Mouse (Mus musculus): Measurements from ENCODE around the gene Asic1. TPM values are rescaled to one million over a fixed set of nuclear protein-coding genes. Genes with fewer than 3 reads are reported as not detected.

The Asic1 gene
- polyA plus RNA-seq, 1 experiment from 2014 or later = 2.3 TPM

GRCm38 (mm10) chr15:99669392-99669791 is 776 bp upstream of the Asic1 start:
- no peaks in the 10 kb centered on the region for H3K9me3 ChIP-seq (ENCODE audit: control insufficient read depth, low read length)
- H3K9ac ChIP-seq (ENCODE audit: low read depth, low read length) = no peak overlapping the region
- DNase-seq (ENCODE audit: low spot score) (no peak), ATAC-seq (replicated peaks; ENCODE audit: low FRiP score) (no peak)
- H3K4me1 ChIP-seq (replicated peaks; ENCODE audit: control insufficient read depth, insufficient read depth, low read length) = peaks cover 17% of the 10 kb centered on the region
- H3K36me3 ChIP-seq (ENCODE audit: control insufficient read depth, insufficient read depth, low read length) = no peaks in the 10 kb centered on the region
- peaks cover 88% of the 10 kb centered on the region for H3K27me3 ChIP-seq (replicated peaks; ENCODE audit: control insufficient read depth, insufficient read depth, low read length)
- H3K4me2 ChIP-seq = no peak overlapping the region
- 0% methylated on average over 1 of the region's 1 CpGs for WGBS
- H3K27ac ChIP-seq (ENCODE audit: low read depth, low read length) = no peak overlapping the region
- no peak overlapping the region for H3K4me3 ChIP-seq (ENCODE audit: low read depth, low read length)

DNA sequence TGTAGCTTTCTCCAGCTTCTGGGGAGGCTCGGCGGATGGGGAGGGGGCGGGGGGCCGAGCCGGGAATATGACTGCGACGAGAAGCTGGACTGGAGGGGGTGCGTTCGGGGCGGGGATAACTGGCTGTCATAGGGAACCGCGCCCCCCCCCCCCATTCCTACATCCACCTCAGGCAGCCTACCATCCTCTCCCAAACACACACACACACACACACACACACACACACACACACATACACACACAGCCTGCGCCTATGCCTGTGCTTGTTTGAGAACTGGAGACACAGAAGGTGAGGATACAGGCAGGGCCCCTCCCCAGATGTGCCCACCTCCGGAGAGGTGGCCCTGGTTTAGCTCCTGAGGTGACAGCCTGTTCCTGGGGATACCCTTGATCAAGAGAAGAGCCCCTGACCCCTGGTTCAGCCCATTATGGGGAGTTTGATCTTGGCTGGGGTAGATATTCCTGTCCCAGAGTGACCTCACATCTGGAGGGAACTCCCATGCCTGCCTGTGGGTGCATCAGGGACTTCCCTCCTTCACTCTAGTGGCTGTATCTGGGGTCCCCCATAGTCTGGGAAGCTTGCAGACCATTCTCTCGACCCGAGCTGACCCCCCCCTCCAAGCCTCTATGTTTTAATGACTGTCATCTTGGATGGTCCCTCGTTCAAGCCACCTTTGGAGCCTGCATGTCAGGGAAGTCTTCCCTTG is 949 bp downstream of the Asic1 start:
- Histone ChIP-seq H3K27me3 (replicated peaks; ENCODE audit: control insufficient read depth, insufficient read depth, low read length) (peaks cover 90% of the 10 kb centered on the region), H3K4me1 (replicated peaks; ENCODE audit: control insufficient read depth, insufficient read depth, low read length) (peaks cover 6% of the 10 kb centered on the region; the same call in 1 of the 2 replicates), H3K4me2 (peak overlapping the region; percentile 76), H3K36me3 (ENCODE audit: control insufficient read depth, insufficient read depth, low read length) (no peaks in the 10 kb centered on the region), H3K4me3 (ENCODE audit: low read depth, low read length) (peak overlapping the region; percentile 48), H3K27ac (ENCODE audit: low read depth, low read length) (no peak overlapping the region), H3K9me3 (ENCODE audit: control insufficient read depth, low read length) (no peaks in the 10 kb centered on the region), H3K9ac (ENCODE audit: low read depth, low read length) (peak overlapping the region; percentile 3; the same call in 1 of the 2 replicates)
- 8% methylated on average over 15 of the region's 17 CpGs for WGBS
- ATAC-seq (replicated peaks; ENCODE audit: low FRiP score) (no peak), DNase-seq (ENCODE audit: low spot score) (no peak)

- no peaks in the 10 kb centered on the region for H3K9me3 ChIP-seq (ENCODE audit: control insufficient read depth, low read length)
- WGBS = 59% methylated on average over 14 of the region's 14 CpGs
- DNase-seq (ENCODE audit: low spot score) = no peak
Observed at GRCm38 (mm10) chr15:99671783-99672182, 1.6 kb downstream of the Asic1 start.

GRCm38 (mm10) chr15:99674866-99675265 is 4.7 kb downstream of the Asic1 start:
- peaks cover 71% of the 10 kb centered on the region for H3K27me3 ChIP-seq (replicated peaks; ENCODE audit: control insufficient read depth, insufficient read depth, low read length)
- DNase-seq (ENCODE audit: low spot score) = no peak
- H3K9ac ChIP-seq (ENCODE audit: low read depth, low read length) = no peak overlapping the region
- ATAC-seq (replicated peaks; ENCODE audit: low FRiP score) = no peak
- peaks cover 3% of the 10 kb centered on the region; the same call in 1 of the 2 replicates for H3K4me1 ChIP-seq (replicated peaks; ENCODE audit: control insufficient read depth, insufficient read depth, low read length)
- H3K27ac ChIP-seq (ENCODE audit: low read depth, low read length) = no peak overlapping the region
- H3K9me3 ChIP-seq (ENCODE audit: control insufficient read depth, low read length) = no peaks in the 10 kb centered on the region
- no peak overlapping the region for H3K4me3 ChIP-seq (ENCODE audit: low read depth, low read length)
- H3K4me2 ChIP-seq = no peak overlapping the region
- 72% methylated on average over 3 of the region's 3 CpGs for WGBS
- no peaks in the 10 kb centered on the region for H3K36me3 ChIP-seq (ENCODE audit: control insufficient read depth, insufficient read depth, low read length)

More at GRCm38 (mm10) chr15:99671783-99672182, 1.6 kb downstream of the Asic1 start:
- no peak overlapping the region for H3K27ac ChIP-seq (ENCODE audit: low read depth, low read length)
- peaks cover 84% of the 10 kb centered on the region for H3K27me3 ChIP-seq (replicated peaks; ENCODE audit: control insufficient read depth, insufficient read depth, low read length)
- no peaks in the 10 kb centered on the region for H3K36me3 ChIP-seq (ENCODE audit: control insufficient read depth, insufficient read depth, low read length)
- peaks cover 3% of the 10 kb centered on the region; the same call in 1 of the 2 replicates for H3K4me1 ChIP-seq (replicated peaks; ENCODE audit: control insufficient read depth, insufficient read depth, low read length)
- H3K4me3 ChIP-seq (ENCODE audit: low read depth, low read length) = no peak overlapping the region
- no peak overlapping the region for H3K9ac ChIP-seq (ENCODE audit: low read depth, low read length)
- ATAC-seq (replicated peaks; ENCODE audit: low FRiP score) = no peak
- H3K4me2 ChIP-seq = no peak overlapping the region

DNA sequence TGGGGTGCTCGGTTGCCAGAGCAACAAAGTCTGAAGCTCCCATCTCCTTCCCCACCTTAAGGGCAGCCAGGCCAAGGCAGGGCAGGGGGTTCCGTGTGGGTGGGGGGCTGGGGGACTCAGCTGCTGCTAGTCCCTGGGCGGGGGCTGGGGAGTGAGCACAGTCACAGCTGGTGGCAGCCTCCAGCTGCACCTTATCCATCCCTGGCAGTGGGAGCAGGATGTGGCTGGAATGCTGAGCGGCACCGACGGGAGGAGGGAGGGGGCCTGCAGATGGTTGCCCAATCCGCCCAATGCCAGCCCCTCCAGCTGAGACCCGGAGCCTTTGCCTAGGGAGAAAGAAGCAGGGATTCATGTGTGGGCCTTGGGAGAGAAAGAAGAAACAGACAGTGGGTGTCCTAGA is 6.9 kb downstream of the Asic1 start:
- no peaks in the 10 kb centered on the region for H3K4me1 ChIP-seq (replicated peaks; ENCODE audit: control insufficient read depth, insufficient read depth, low read length)
- no peaks in the 10 kb centered on the region for H3K36me3 ChIP-seq (ENCODE audit: control insufficient read depth, insufficient read depth, low read length)
- H3K4me3 ChIP-seq (ENCODE audit: low read depth, low read length) = no peak overlapping the region
- H3K9ac ChIP-seq (ENCODE audit: low read depth, low read length) = no peak overlapping the region
- no peak for ATAC-seq (replicated peaks; ENCODE audit: low FRiP score)
- no peaks in the 10 kb centered on the region for H3K9me3 ChIP-seq (ENCODE audit: control insufficient read depth, low read length)
- DNase-seq (ENCODE audit: low spot score) = no peak
- peaks cover 51% of the 10 kb centered on the region for H3K27me3 ChIP-seq (replicated peaks; ENCODE audit: control insufficient read depth, insufficient read depth, low read length)
- WGBS = 44% methylated on average over 8 of the region's 8 CpGs
- H3K27ac ChIP-seq (ENCODE audit: low read depth, low read length) = no peak overlapping the region
- no peak overlapping the region for H3K4me2 ChIP-seq

DNA sequence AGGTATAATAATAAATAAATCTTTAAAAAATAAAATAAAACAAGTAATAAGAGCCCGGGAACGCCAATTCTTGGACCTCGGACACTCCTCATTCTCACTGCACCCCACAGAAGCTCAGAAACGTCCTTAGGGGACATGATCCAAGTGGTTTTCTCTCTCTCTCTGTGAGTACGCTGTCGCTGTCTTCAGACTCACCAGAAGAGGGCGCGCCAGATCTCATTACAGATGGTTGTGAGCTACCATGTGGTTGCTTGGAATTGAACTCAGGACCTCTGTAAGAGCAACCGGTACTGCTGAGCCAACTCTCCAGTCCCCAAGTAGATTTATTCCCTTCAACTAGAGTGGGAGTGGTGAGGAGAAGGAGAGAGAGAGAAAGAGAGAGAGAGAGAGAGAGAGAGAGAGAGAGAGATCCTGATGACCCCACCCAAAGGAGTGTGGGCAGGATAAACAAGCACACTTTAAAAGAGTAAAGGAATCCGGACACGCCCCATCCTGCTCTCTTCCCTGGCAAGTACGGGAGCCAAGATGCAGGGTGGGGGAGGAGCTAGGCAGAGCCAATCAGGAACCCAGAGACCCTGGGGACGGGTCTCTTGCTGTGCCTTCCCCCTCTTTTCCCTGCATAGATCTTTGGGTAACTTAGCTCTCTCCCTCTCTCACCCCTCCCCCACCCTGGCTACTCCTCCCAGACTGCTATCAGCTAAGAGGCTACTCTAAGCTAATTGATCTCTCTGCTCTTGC is 8.1 kb downstream of the Asic1 start:
- ATAC-seq (replicated peaks; ENCODE audit: low FRiP score) = no peak
- H3K9me3 ChIP-seq (ENCODE audit: control insufficient read depth, low read length) = no peaks in the 10 kb centered on the region
- H3K4me2 ChIP-seq = no peak overlapping the region
- H3K4me1 ChIP-seq (replicated peaks; ENCODE audit: control insufficient read depth, insufficient read depth, low read length) = no peaks in the 10 kb centered on the region
- peaks cover 40% of the 10 kb centered on the region for H3K27me3 ChIP-seq (replicated peaks; ENCODE audit: control insufficient read depth, insufficient read depth, low read length)
- 12% methylated on average over 13 of the region's 13 CpGs for WGBS
- H3K4me3 ChIP-seq (ENCODE audit: low read depth, low read length) = no peak overlapping the region
- H3K36me3 ChIP-seq (ENCODE audit: control insufficient read depth, insufficient read depth, low read length) = no peaks in the 10 kb centered on the region
- no peak overlapping the region for H3K27ac ChIP-seq (ENCODE audit: low read depth, low read length)
- DNase-seq (ENCODE audit: low spot score) = peak; percentile 37
- H3K9ac ChIP-seq (ENCODE audit: low read depth, low read length) = no peak overlapping the region

- Histone ChIP-seq H3K9me3 (ENCODE audit: control insufficient read depth, low read length) (no peaks in the 10 kb centered on the region), H3K27ac (ENCODE audit: low read depth, low read length) (no peak overlapping the region), H3K27me3 (replicated peaks; ENCODE audit: control insufficient read depth, insufficient read depth, low read length) (peaks cover 32% of the 10 kb centered on the region), H3K4me2 (no peak overlapping the region), H3K4me3 (ENCODE audit: low read depth, low read length) (no peak overlapping the region), H3K4me1 (replicated peaks; ENCODE audit: control insufficient read depth, insufficient read depth, low read length) (no peaks in the 10 kb centered on the region), H3K36me3 (ENCODE audit: control insufficient read depth, insufficient read depth, low read length) (no peaks in the 10 kb centered on the region), H3K9ac (ENCODE audit: low read depth, low read length) (no peak overlapping the region)
- ATAC-seq (replicated peaks; ENCODE audit: low FRiP score) (no peak), DNase-seq (ENCODE audit: low spot score) (no peak)
- 59% methylated on average over 7 of the region's 7 CpGs for WGBS
Observed at GRCm38 (mm10) chr15:99679008-99679407, 8.8 kb downstream of the Asic1 start.

DNA sequence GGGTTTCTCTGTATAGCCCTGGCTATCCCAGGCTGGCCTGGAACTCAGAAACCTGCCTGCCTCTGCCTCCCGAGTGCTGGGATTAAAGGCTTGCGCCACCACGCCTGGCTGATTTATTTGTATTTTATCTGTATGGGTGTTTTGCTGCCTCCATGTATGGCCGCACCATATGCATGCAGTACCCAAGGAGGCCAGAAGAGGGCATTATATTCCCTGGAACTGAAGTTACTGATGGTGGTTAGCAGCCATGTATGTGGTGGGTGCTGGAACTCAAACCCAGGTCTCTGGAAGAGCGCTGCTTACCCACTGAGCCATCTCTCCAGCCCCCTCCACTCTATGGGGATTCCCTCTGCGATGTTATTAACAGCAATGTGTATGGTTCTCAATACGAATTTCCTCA is 12.7 kb downstream of the Asic1 start:
- Histone ChIP-seq H3K4me3 (ENCODE audit: low read depth, low read length) (no peak overlapping the region), H3K36me3 (ENCODE audit: control insufficient read depth, insufficient read depth, low read length) (no peaks in the 10 kb centered on the region), H3K4me2 (no peak overlapping the region), H3K4me1 (replicated peaks; ENCODE audit: control insufficient read depth, insufficient read depth, low read length) (no peaks in the 10 kb centered on the region), H3K9ac (ENCODE audit: low read depth, low read length) (no peak overlapping the region), H3K9me3 (ENCODE audit: control insufficient read depth, low read length) (no peaks in the 10 kb centered on the region), H3K27ac (ENCODE audit: low read depth, low read length) (no peak overlapping the region), H3K27me3 (replicated peaks; ENCODE audit: control insufficient read depth, insufficient read depth, low read length) (peaks cover 9% of the 10 kb centered on the region)
- no peak for DNase-seq (ENCODE audit: low spot score)
- 74% methylated on average over 7 of the region's 7 CpGs for WGBS
- ATAC-seq (replicated peaks; ENCODE audit: low FRiP score) = no peak

- 87% methylated on average over 5 of the region's 5 CpGs for WGBS
- no peak for DNase-seq (ENCODE audit: low spot score)
- Histone ChIP-seq H3K4me3 (ENCODE audit: low read depth, low read length) (no peak overlapping the region), H3K4me1 (replicated peaks; ENCODE audit: control insufficient read depth, insufficient read depth, low read length) (no peaks in the 10 kb centered on the region), H3K4me2 (no peak overlapping the region), H3K9me3 (ENCODE audit: control insufficient read depth, low read length) (no peaks in the 10 kb centered on the region), H3K27ac (ENCODE audit: low read depth, low read length) (no peak overlapping the region), H3K27me3 (replicated peaks; ENCODE audit: control insufficient read depth, insufficient read depth, low read length) (peaks cover 6% of the 10 kb centered on the region), H3K9ac (ENCODE audit: low read depth, low read length) (no peak overlapping the region), H3K36me3 (ENCODE audit: control insufficient read depth, insufficient read depth, low read length) (no peaks in the 10 kb centered on the region)
- no peak for ATAC-seq (replicated peaks; ENCODE audit: low FRiP score)
Observed at GRCm38 (mm10) chr15:99684156-99684555, 14.0 kb downstream of the Asic1 start.
